ENCODE assay signal across 8 mouse cellular contexts in genomic region chr7:78658026-78658425, GRCm38 (mm10).
DNase-seq lines count a peak whose midpoint lies in the region; ATAC-seq and TF ChIP-seq lines count a peak whose summit lies in the region.

No protein-coding gene starts in this region.

- 52% methylated on average over 10 of the region's 10 CpGs for WGBS in hindbrain, embryonic 10.5 days
- WGBS in hindbrain, embryonic 12.5 days = 41% methylated on average over 10 of the region's 10 CpGs
- WGBS in hindbrain, embryonic 15.5 days = 37% methylated on average over 10 of the region's 10 CpGs
- 70% methylated on average over 10 of the region's 10 CpGs for WGBS in intestine, postnatal 0 days

- H3K9ac ChIP-seq in hindbrain, embryonic 12.5 days = no peak overlapping the region
- H3K9ac ChIP-seq in hindbrain, embryonic 15.5 days = no peak overlapping the region
- H3K9ac ChIP-seq in intestine, postnatal 0 days (ENCODE audit: low read depth, low read length) = no peak overlapping the region

- peak; percentile 11 for DNase-seq in hindbrain, embryonic 10.5 days (ENCODE audit: low spot score)
- peak; percentile 94 for DNase-seq in adipocyte (ENCODE audit: low spot score)
- peak; percentile 4 for DNase-seq in embryo, embryonic 11 days
- peak; percentile 41 for DNase-seq in testis, postnatal 14 days (ENCODE audit: low spot score)
- DNase-seq in thymus, postnatal 10 days (ENCODE audit: low spot score in 2 of 2) = no peak

- no peak overlapping the region for H3K4me3 ChIP-seq in hindbrain, embryonic 10.5 days
- no peak overlapping the region for H3K4me3 ChIP-seq in hindbrain, embryonic 12.5 days
- H3K4me3 ChIP-seq in hindbrain, embryonic 15.5 days = no peak overlapping the region
- H3K4me3 ChIP-seq in intestine, postnatal 0 days (ENCODE audit: low read depth, low read length) = no peak overlapping the region

- no peak overlapping the region for H3K4me2 ChIP-seq in hindbrain, embryonic 12.5 days (replicated peaks)
- H3K4me2 ChIP-seq in hindbrain, embryonic 15.5 days = no peak overlapping the region
- no peak overlapping the region for H3K4me2 ChIP-seq in intestine, postnatal 0 days (replicated peaks; ENCODE audit: low read depth)

- peaks cover 7% of the 10 kb centered on the region; the same call in 1 of the 2 replicates for H3K4me1 ChIP-seq in hindbrain, embryonic 10.5 days (replicated peaks)
- H3K4me1 ChIP-seq in hindbrain, embryonic 12.5 days = no peaks in the 10 kb centered on the region
- peaks cover 11% of the 10 kb centered on the region for H3K4me1 ChIP-seq in hindbrain, embryonic 15.5 days (replicated peaks)
- H3K4me1 ChIP-seq in intestine, postnatal 0 days (replicated peaks; ENCODE audit: control insufficient read depth, insufficient read depth, low read length) = no peaks in the 10 kb centered on the region

- H3K36me3 ChIP-seq in hindbrain, embryonic 10.5 days = no peaks in the 10 kb centered on the region
- no peaks in the 10 kb centered on the region for H3K36me3 ChIP-seq in hindbrain, embryonic 12.5 days
- no peaks in the 10 kb centered on the region for H3K36me3 ChIP-seq in hindbrain, embryonic 15.5 days
- no peaks in the 10 kb centered on the region for H3K36me3 ChIP-seq in intestine, postnatal 0 days (ENCODE audit: control insufficient read depth, insufficient read depth)

- peak overlapping the region; percentile 56; the same call in 1 of the 2 replicates for H3K27ac ChIP-seq in hindbrain, embryonic 10.5 days
- H3K27ac ChIP-seq in hindbrain, embryonic 12.5 days = no peak overlapping the region
- no peak overlapping the region for H3K27ac ChIP-seq in hindbrain, embryonic 15.5 days (replicated peaks)
- H3K27ac ChIP-seq in intestine, postnatal 0 days (ENCODE audit: low read depth, low read length) = no peak overlapping the region

- H3K9me3 ChIP-seq in hindbrain, embryonic 10.5 days = no peaks in the 10 kb centered on the region
- no peaks in the 10 kb centered on the region for H3K9me3 ChIP-seq in hindbrain, embryonic 12.5 days (replicated peaks)
- no peaks in the 10 kb centered on the region for H3K9me3 ChIP-seq in hindbrain, embryonic 15.5 days
- H3K9me3 ChIP-seq in intestine, postnatal 0 days (ENCODE audit: control insufficient read depth) = no peaks in the 10 kb centered on the region

- TF ChIP-seq CTCF in intestine, postnatal 0 days (IDR thresholded peaks at IDR 0.05; ENCODE audit: low read depth) = no peak

- no peak for ATAC-seq in hindbrain, embryonic 12.5 days (ENCODE audit: low FRiP score)
- peak; percentile 68 for ATAC-seq in hindbrain, embryonic 15.5 days (ENCODE audit: low FRiP score, low read depth)
- ATAC-seq in intestine, postnatal 0 days = no peak

- no peaks in the 10 kb centered on the region for H3K27me3 ChIP-seq in hindbrain, embryonic 10.5 days (ENCODE audit: insufficient read depth, poor library complexity, severe bottlenecking)
- no peaks in the 10 kb centered on the region for H3K27me3 ChIP-seq in hindbrain, embryonic 12.5 days
- no peaks in the 10 kb centered on the region for H3K27me3 ChIP-seq in hindbrain, embryonic 15.5 days
- no peaks in the 10 kb centered on the region for H3K27me3 ChIP-seq in intestine, postnatal 0 days (replicated peaks; ENCODE audit: control insufficient read depth, insufficient read depth, low read length)

Comparison
In these comparisons a context has a peak if more than half of its experiments do, and no peak if none do; other contexts are left out.
1. DNase-seq: peak in hindbrain, embryonic 10.5 days (single experiment), adipocyte (single experiment), embryo, embryonic 11 days (single experiment) and testis, postnatal 14 days (single experiment); none in thymus, postnatal 10 days (0 of 2).